Mouse (Mus musculus) G1E (cell line): ENCODE data around the gene Shld1.

Experiments
- CTCF ChIP-seq: IDR thresholded peaks from 2 replicates; pipeline ENCODE4 v1.5.1; 2012; ENCODE audit warnings: low read depth, low read length, inconsistent platforms, mixed read lengths
- GATA1 ChIP-seq: IDR thresholded peaks from 2 replicates; pipeline ENCODE4 v1.6.1; 2012; ENCODE audit warnings: borderline replicate concordance, low read length, inconsistent platforms, mixed read lengths
- TAL1 ChIP-seq: conservative IDR thresholded peaks from 2 replicates; pipeline ENCODE4 v1.6.1; 2012; ENCODE audit warnings: low read depth, low read length, inconsistent platforms, mixed read lengths

DNA sequence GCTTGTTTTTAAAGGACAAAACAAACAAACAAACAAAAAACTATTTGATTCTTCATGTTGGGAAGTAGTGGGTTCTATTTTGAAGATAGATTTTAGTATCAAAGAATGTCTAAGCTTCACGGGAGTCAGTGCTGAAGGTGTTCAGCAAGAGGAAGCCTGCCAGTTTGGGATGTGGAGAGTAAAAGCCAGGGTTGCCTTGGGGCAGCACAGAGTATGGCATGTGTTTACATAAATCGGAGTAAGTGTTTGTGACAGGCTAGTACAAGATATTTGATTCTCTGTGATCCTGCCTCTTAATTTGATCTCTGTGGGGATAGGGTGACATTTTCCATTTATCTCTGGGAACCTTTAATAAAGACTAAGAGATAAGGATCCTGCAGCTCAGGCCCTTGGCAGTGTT lies 65.7 kb downstream of the Shld1 start:
- TF ChIP-seq CTCF: no peak
- no peak for TF ChIP-seq GATA1
- TF ChIP-seq TAL1: no peak
